Mouse (Mus musculus) kidney, postnatal 0 days (tissue): Measurements from ENCODE around the gene Dock10. TPM values are rescaled to one million over a fixed set of nuclear protein-coding genes. Genes with fewer than 3 reads are reported as not detected.

ENCODE experiments used
- ATAC-seq: fragments of 200-750 bp; cut with Nextera tagmentation; replicated peaks from 2 replicates; pipeline ENCODE4 v1.8.0; 2017; ENCODE audit warnings: low read depth, moderate number of reproducible peaks, moderate TSS enrichment, moderate library complexity; ENCODE audit not compliant: low FRiP score
- DNase-seq: peaks from one replicate; pipeline ENCODE4 v3.0.0-alpha.2; 2016; ENCODE audit warnings: low spot score
- H3K27ac ChIP-seq: fragments of 300-500 bp; sonication (generic); 2 replicates; pipeline ENCODE4 v1.5.1; 2014; ENCODE audit warnings: mild to moderate bottlenecking
- H3K27me3 ChIP-seq: fragments of 300-500 bp; sonication (generic); 2 replicates; pipeline ENCODE4 v1.6.1; 2014; ENCODE audit warnings: low read length, mixed read lengths; ENCODE audit not compliant: insufficient read depth
- H3K36me3 ChIP-seq: fragments of 300-500 bp; sonication (generic); 2 replicates; pipeline ENCODE4 v1.6.1; 2014; ENCODE audit warnings: low read length, mixed read lengths; ENCODE audit not compliant: insufficient read depth
- H3K4me1 ChIP-seq: fragments of 300-500 bp; sonication (generic); replicated peaks from 2 replicates; pipeline ENCODE4 v1.6.1; 2014; ENCODE audit warnings: antibody characterized with exemption, low read length, mixed read lengths; ENCODE audit not compliant: insufficient read depth
- H3K4me2 ChIP-seq: fragments of 300-500 bp; sonication (generic); 2 replicates; pipeline ENCODE4 v1.6.1; 2014; ENCODE audit warnings: mild to moderate bottlenecking, low read length, moderate library complexity, mixed read lengths
- H3K4me3 ChIP-seq: fragments of 300-500 bp; sonication (generic); replicated peaks from 2 replicates; pipeline ENCODE4 v1.5.1; 2014; ENCODE audit warnings: low read depth, low read length
- H3K9ac ChIP-seq: fragments of 300-500 bp; sonication (generic); 2 replicates; pipeline ENCODE4 v1.6.1; 2014; ENCODE audit warnings: low read depth, low read length
- H3K9me3 ChIP-seq: fragments of 300-500 bp; sonication (generic); replicated peaks from 2 replicates; pipeline ENCODE4 v1.6.1; 2016; ENCODE audit warnings: low read length, inconsistent platforms, mixed read lengths
- CTCF ChIP-seq: IDR thresholded peaks from 2 replicates; pipeline ENCODE4 v1.5.1; 2016; ENCODE audit warnings: antibody characterized with exemption, low read depth, mild to moderate bottlenecking, moderate library complexity
- WGBS: fragments of 180-500 bp; shearing (Covaris S2); extraction: QIAGEN DNeasy Blood & Tissue Kit; methylation state at CpG from one replicate; pipeline ENCODE4 v1.1.7; 2014; 5-methylcytosine and 5-hydroxymethylcytosine counted together
- polyA plus RNA-seq: library from polyadenylated mRNA; unstranded; fragments of >200 nt; fragmentation: Nextera tagmentation; extraction: Ambion mirVana; gene quantifications from 2 replicates; pipeline ENCODE4 v1.2.1, GENCODE M21; 2015

The Dock10 gene
- polyA plus RNA-seq, 1 experiment from 2014 or later, result 2.6 TPM

GRCm38 (mm10) chr1:80556446-80556845 lies 201.9 kb downstream of the Dock10 start:
- ATAC-seq (no peak), DNase-seq (no peak)
- Histone ChIP-seq H3K4me2 (no peak overlapping the region), H3K27ac (no peak overlapping the region), H3K4me1 (no peaks in the 10 kb centered on the region), H3K4me3 (no peak overlapping the region), H3K9ac (no peak overlapping the region), H3K27me3 (no peaks in the 10 kb centered on the region), H3K9me3 (no peaks in the 10 kb centered on the region), H3K36me3 (no peaks in the 10 kb centered on the region)
- no peak for TF ChIP-seq CTCF
- WGBS, result 81% methylated on average over 1 of the region's 1 CpGs

GRCm38 (mm10) chr1:80541522-80541921 lies 216.8 kb downstream of the Dock10 start:
- Histone ChIP-seq H3K4me1 (no peaks in the 10 kb centered on the region), H3K4me3 (no peak overlapping the region), H3K27me3 (no peaks in the 10 kb centered on the region), H3K36me3 (no peaks in the 10 kb centered on the region), H3K27ac (no peak overlapping the region), H3K9me3 (no peaks in the 10 kb centered on the region), H3K4me2 (no peak overlapping the region), H3K9ac (no peak overlapping the region)
- DNase-seq, result no peak
- no peak for TF ChIP-seq CTCF
- ATAC-seq, result no peak
- 95% methylated on average over 3 of the region's 3 CpGs for WGBS

DNA sequence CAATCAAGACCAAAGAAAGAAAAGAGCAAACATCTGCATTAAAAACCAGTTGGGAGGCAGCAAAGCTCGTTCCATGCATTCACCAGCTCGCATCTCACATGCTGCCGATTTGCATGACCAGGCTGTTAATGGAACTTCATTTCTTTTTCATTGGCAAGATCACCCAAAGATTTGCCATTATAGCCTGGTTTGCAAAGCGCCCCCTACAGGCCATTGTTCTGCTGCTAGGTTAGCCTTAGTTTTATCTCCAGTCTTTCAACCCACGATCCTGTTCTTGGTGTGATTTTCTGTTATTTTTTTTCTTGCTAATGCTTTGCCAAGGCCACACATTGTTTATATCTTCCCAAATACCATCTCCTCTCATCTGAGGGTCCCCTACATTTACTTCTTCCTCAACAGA lies 236.1 kb downstream of the Dock10 start:
- Histone ChIP-seq H3K4me2 (no peak overlapping the region), H3K27ac (no peak overlapping the region), H3K4me3 (no peak overlapping the region), H3K9me3 (no peaks in the 10 kb centered on the region), H3K4me1 (no peaks in the 10 kb centered on the region), H3K36me3 (no peaks in the 10 kb centered on the region), H3K27me3 (no peaks in the 10 kb centered on the region), H3K9ac (no peak overlapping the region)
- peak; percentile 42 for TF ChIP-seq CTCF
- no peak for ATAC-seq
- 74% methylated on average over 5 of the region's 5 CpGs for WGBS
- DNase-seq, result no peak

DNA sequence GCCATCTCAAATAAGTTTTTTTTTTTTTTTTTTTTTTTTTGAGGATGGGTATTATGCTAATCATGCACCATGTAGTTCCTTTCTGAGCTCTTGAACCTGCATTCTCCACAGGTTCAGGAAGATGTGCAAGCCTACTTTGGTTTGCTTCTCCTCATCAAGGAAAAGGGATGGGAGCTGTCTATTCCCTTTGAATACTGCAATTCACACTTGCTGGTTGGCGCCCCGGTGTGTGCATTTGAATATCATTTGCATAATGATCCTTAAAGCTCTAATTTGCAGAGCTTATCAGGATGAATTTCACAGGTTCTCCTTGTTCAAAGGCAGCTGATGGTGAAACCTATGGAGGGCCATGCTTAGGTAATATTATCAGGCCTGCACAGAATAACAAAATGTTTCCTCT lies 237.9 kb downstream of the Dock10 start:
- 30% methylated on average over 2 of the region's 2 CpGs for WGBS
- H3K36me3 ChIP-seq, result no peaks in the 10 kb centered on the region
- no peaks in the 10 kb centered on the region for H3K4me1 ChIP-seq
- DNase-seq (no peak), ATAC-seq (no peak)
- no peak overlapping the region for H3K27ac ChIP-seq
- no peaks in the 10 kb centered on the region for H3K27me3 ChIP-seq
- TF ChIP-seq CTCF, result no peak
- H3K9ac ChIP-seq, result no peak overlapping the region
- no peaks in the 10 kb centered on the region for H3K9me3 ChIP-seq
- H3K4me3 ChIP-seq, result no peak overlapping the region
- no peak overlapping the region for H3K4me2 ChIP-seq

GRCm38 (mm10) chr1:80519893-80520292 lies 238.4 kb downstream of the Dock10 start:
- TF ChIP-seq CTCF, result no peak
- no peak overlapping the region for H3K4me2 ChIP-seq
- no peak for ATAC-seq
- H3K9ac ChIP-seq, result no peak overlapping the region
- no peak overlapping the region for H3K4me3 ChIP-seq
- 16% methylated on average over 1 of the region's 1 CpGs for WGBS
- H3K9me3 ChIP-seq, result no peaks in the 10 kb centered on the region
- no peak for DNase-seq
- H3K27me3 ChIP-seq, result no peaks in the 10 kb centered on the region
- no peaks in the 10 kb centered on the region for H3K36me3 ChIP-seq
- H3K4me1 ChIP-seq, result no peaks in the 10 kb centered on the region
- no peak overlapping the region for H3K27ac ChIP-seq

- DNase-seq (peak; percentile 51), ATAC-seq (no peak)
- Histone ChIP-seq H3K27ac (no peak overlapping the region), H3K4me1 (no peaks in the 10 kb centered on the region), H3K36me3 (no peaks in the 10 kb centered on the region), H3K4me3 (no peak overlapping the region), H3K9me3 (no peaks in the 10 kb centered on the region), H3K27me3 (no peaks in the 10 kb centered on the region), H3K9ac (no peak overlapping the region), H3K4me2 (no peak overlapping the region)
- WGBS, result 36% methylated on average over 6 of the region's 6 CpGs
- TF ChIP-seq CTCF, result peak; percentile 69
These were observed 242.5 kb downstream of the Dock10 start for GRCm38 (mm10) chr1:80515836-80516235.

- ATAC-seq (no peak), DNase-seq (peak; percentile 24)
- TF ChIP-seq CTCF, result peak; percentile 70
- Histone ChIP-seq H3K36me3 (no peaks in the 10 kb centered on the region), H3K27ac (no peak overlapping the region), H3K4me3 (no peak overlapping the region), H3K9me3 (no peaks in the 10 kb centered on the region), H3K4me1 (no peaks in the 10 kb centered on the region), H3K9ac (no peak overlapping the region), H3K27me3 (no peaks in the 10 kb centered on the region), H3K4me2 (no peak overlapping the region)
- 54% methylated on average over 8 of the region's 8 CpGs for WGBS
These were observed 245.9 kb downstream of the Dock10 start for GRCm38 (mm10) chr1:80512210-80512948.
